Mouse (Mus musculus) frontal cortex, postnatal 36 days (tissue): Measurements from ENCODE around the gene Bnip3.

Experiments
- DNase-seq, 2 experiments: peaks; one replicate each; pipeline ENCODE4 v3.0.0; 2022; ENCODE audit warnings: low spot score in 2 of 2

Bnip3 gene

GRCm38 (mm10) chr7:138845111-138845510 lies 64.2 kb downstream of the Bnip3 start:
- DNase-seq = no peak

GRCm38 (mm10) chr7:138843421-138843820 lies 65.9 kb downstream of the Bnip3 start:
- no peak for DNase-seq

- no peak for DNase-seq
Observed at GRCm38 (mm10) chr7:138841436-138842151, 67.7 kb downstream of the Bnip3 start.
